Mouse (Mus musculus): ENCODE data around the gene 1600015I10Rik. TPM values are rescaled to one million over a fixed set of nuclear protein-coding genes. Genes with fewer than 3 reads are reported as not detected.

The 1600015I10Rik gene
- total and polyA plus RNA-seq, 3 experiments: not detected

GRCm38 (mm10) chr6:48951630-48952029, 21.9 kb downstream of the 1600015I10Rik start:
- H3K79me2 ChIP-seq (ENCODE audit: control insufficient read depth, insufficient read depth, low read length, poor library complexity): no peaks in the 10 kb centered on the region
- TF ChIP-seq MAFK (IDR thresholded peaks at IDR 0.05; ENCODE audit: borderline replicate concordance, low read depth, low read length) (no peak), TAL1 (IDR thresholded peaks at IDR 0.05; ENCODE audit: low read length) (no peak), ZC3H11A (IDR thresholded peaks at IDR 0.05; ENCODE audit: low read depth, low read length) (no peak), RCOR1 (IDR thresholded peaks at IDR 0.05; ENCODE audit: low read depth, low read length) (no peak), GATA1 (IDR thresholded peaks at IDR 0.05; ENCODE audit: low read depth, low read length) (no peak), ZMIZ1 (IDR thresholded peaks at IDR 0.05; ENCODE audit: low read depth, low read length) (no peak), SMC3 (IDR thresholded peaks at IDR 0.05; ENCODE audit: low read depth, low read length) (no peak), RAD21 (IDR thresholded peaks at IDR 0.05; ENCODE audit: low read depth, low read length) (no peak), TBP (IDR thresholded peaks at IDR 0.05; ENCODE audit: low read depth, low read length) (no peak), UBTF (IDR thresholded peaks at IDR 0.05; ENCODE audit: borderline replicate concordance, insufficient read depth, low read depth, low read length) (no peak), MAX (IDR thresholded peaks at IDR 0.05; ENCODE audit: low read length) (no peak), MXI1 (IDR thresholded peaks at IDR 0.05; ENCODE audit: low read depth, low read length) (no peak), ZKSCAN1 (IDR thresholded peaks at IDR 0.05; ENCODE audit: low read depth, low read length) (no peak), MYC (IDR thresholded peaks at IDR 0.05; ENCODE audit: low read depth, low read length) (no peak), ZNF384 (IDR thresholded peaks at IDR 0.05; ENCODE audit: low read depth, low read length) (no peak), E2F4 (IDR thresholded peaks at IDR 0.05; ENCODE audit: borderline replicate concordance, low read depth, low read length) (no peak), POLR2AphosphoS5 (IDR thresholded peaks at IDR 0.05; ENCODE audit: borderline replicate concordance, low read depth, low read length) (no peak)
- DNase-seq (ENCODE audit: low read depth, low spot score): no peak

DNA sequence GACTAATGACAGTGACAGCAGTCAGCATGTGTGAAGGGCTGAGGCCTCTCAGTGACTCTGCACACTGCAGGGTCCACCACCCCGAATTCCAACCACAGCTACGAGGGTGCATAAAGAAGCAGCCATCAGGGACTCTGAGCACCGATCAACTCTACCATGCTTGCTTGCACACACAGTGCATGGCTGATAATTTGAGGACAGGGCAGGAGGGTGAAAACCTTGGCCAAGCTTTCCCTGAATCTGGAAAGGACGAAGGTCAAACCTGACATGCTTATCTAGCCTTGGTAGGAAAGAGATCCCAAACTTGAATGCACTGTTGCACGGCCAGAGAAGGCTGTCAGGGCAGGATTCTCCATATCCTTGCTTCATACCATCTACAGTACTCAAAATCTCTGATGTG, 23.5 kb downstream of the 1600015I10Rik start:
- H3K27me3 ChIP-seq (ENCODE audit: control insufficient read depth in 1 of 2, insufficient read depth in 2 of 2, low read length in 2 of 2): no peaks in the 10 kb centered on the region
- H3K79me2 ChIP-seq (ENCODE audit: control insufficient read depth, insufficient read depth, low read length, poor library complexity): no peaks in the 10 kb centered on the region
- H3K9ac ChIP-seq (ENCODE audit: control insufficient read depth, low read depth, low read length, poor library complexity, severe bottlenecking): no peak overlapping the region
- no peak overlapping the region for H3K4me3 ChIP-seq (ENCODE audit: control insufficient read depth in 1 of 2, insufficient read depth in 1 of 2, low read depth in 2 of 2, low read length in 2 of 2)
- H3K4me1 ChIP-seq (ENCODE audit: control insufficient read depth in 1 of 2, insufficient read depth in 2 of 2, low read length in 2 of 2): no peaks in the 10 kb centered on the region
- no peak for TF ChIP-seq CHD1 (IDR thresholded peaks at IDR 0.05; ENCODE audit: low read depth, low read length)
- no peak for TF ChIP-seq HCFC1 (IDR thresholded peaks at IDR 0.05; ENCODE audit: low read depth, low read length)
- TF ChIP-seq ZNF384 (IDR thresholded peaks at IDR 0.05; ENCODE audit: low read depth, low read length): no peak
- no peak for TF ChIP-seq ELF1 (IDR thresholded peaks at IDR 0.05; ENCODE audit: low read depth, low read length)
- no peak for TF ChIP-seq POLR2A (IDR thresholded peaks at IDR 0.05; ENCODE audit: control insufficient read depth in 1 of 2, insufficient read depth in 1 of 2, low read depth in 1 of 2, low read length in 2 of 2, poor library complexity in 1 of 2)
- no peak for TF ChIP-seq TBP (IDR thresholded peaks at IDR 0.05; ENCODE audit: low read depth, low read length)
- no peak for TF ChIP-seq BHLHE40 (IDR thresholded peaks at IDR 0.05; ENCODE audit: borderline replicate concordance, low read depth, low read length)
- no peak for TF ChIP-seq NRF1 (IDR thresholded peaks at IDR 0.05; ENCODE audit: insufficient read depth, low read depth, low read length, poor library complexity, severe bottlenecking)
- TF ChIP-seq POLR2AphosphoS5 (IDR thresholded peaks at IDR 0.05; ENCODE audit: borderline replicate concordance, low read depth, low read length): no peak
- TF ChIP-seq ZMIZ1 (IDR thresholded peaks at IDR 0.05; ENCODE audit: low read depth, low read length): no peak
- no peak for TF ChIP-seq MAFK (IDR thresholded peaks at IDR 0.05; ENCODE audit: borderline replicate concordance, low read depth, low read length)
- TF ChIP-seq KAT2A (conservative IDR thresholded peaks at IDR 0.05; ENCODE audit: low read depth, low read length): no peak
- no peak for TF ChIP-seq MAZ (IDR thresholded peaks at IDR 0.05; ENCODE audit: low read depth, low read length)
- TF ChIP-seq EP300 (IDR thresholded peaks at IDR 0.05; ENCODE audit: low read depth in 1 of 2, low read length in 2 of 2): no peak
- no peak for TF ChIP-seq E2F4 (IDR thresholded peaks at IDR 0.05; ENCODE audit: borderline replicate concordance, low read depth, low read length)
- no peak for TF ChIP-seq MEF2A (IDR thresholded peaks at IDR 0.05; ENCODE audit: extremely low read depth, insufficient replicate concordance, low read depth, low read length, poor library complexity, severe bottlenecking)
- no peak for TF ChIP-seq POLR2AphosphoS2 (IDR thresholded peaks at IDR 0.05; ENCODE audit: low read length)
- no peak for TF ChIP-seq MXI1 (IDR thresholded peaks at IDR 0.05; ENCODE audit: low read depth, low read length)
- TF ChIP-seq TCF12 (IDR thresholded peaks at IDR 0.05; ENCODE audit: low read depth, low read length): no peak
- no peaks in the 10 kb centered on the region for H3K36me3 ChIP-seq (ENCODE audit: control insufficient read depth in 1 of 2, insufficient read depth in 2 of 2, low read length in 2 of 2)
- H3K9me3 ChIP-seq (replicated peaks; ENCODE audit: insufficient read depth, low read length): no peaks in the 10 kb centered on the region
- no peak overlapping the region for H3K27ac ChIP-seq (ENCODE audit: control insufficient read depth, low read depth, low read length)
- no peak for DNase-seq (ENCODE audit: low read depth, low spot score)

More at GRCm38 (mm10) chr6:48951630-48952029, 21.9 kb downstream of the 1600015I10Rik start:
- no peaks in the 10 kb centered on the region for H3K9me3 ChIP-seq (replicated peaks; ENCODE audit: insufficient read depth, low read length)
- H3K27ac ChIP-seq (ENCODE audit: control insufficient read depth, low read depth, low read length): no peak overlapping the region
- no peak overlapping the region for H3K4me3 ChIP-seq (ENCODE audit: control insufficient read depth in 1 of 2, insufficient read depth in 1 of 2, low read depth in 2 of 2, low read length in 2 of 2)
- H3K36me3 ChIP-seq (ENCODE audit: control insufficient read depth in 1 of 2, insufficient read depth in 2 of 2, low read length in 2 of 2): no peaks in the 10 kb centered on the region
- H3K9ac ChIP-seq (ENCODE audit: control insufficient read depth, low read depth, low read length, poor library complexity, severe bottlenecking): no peak overlapping the region
- no peaks in the 10 kb centered on the region for H3K4me1 ChIP-seq (ENCODE audit: control insufficient read depth in 1 of 2, insufficient read depth in 2 of 2, low read length in 2 of 2)
- no peaks in the 10 kb centered on the region for H3K27me3 ChIP-seq (ENCODE audit: control insufficient read depth in 1 of 2, insufficient read depth in 2 of 2, low read length in 2 of 2)
